Mouse (Mus musculus) frontal cortex, postnatal 10 days (tissue): ENCODE results near the gene Lck.

Source experiments
- DNase-seq, 2 experiments: peaks; one replicate each; pipeline ENCODE4 v3.0.0; 2022; ENCODE audit warnings: low spot score in 2 of 2, mixed read lengths in 1 of 2

The Lck gene

DNA sequence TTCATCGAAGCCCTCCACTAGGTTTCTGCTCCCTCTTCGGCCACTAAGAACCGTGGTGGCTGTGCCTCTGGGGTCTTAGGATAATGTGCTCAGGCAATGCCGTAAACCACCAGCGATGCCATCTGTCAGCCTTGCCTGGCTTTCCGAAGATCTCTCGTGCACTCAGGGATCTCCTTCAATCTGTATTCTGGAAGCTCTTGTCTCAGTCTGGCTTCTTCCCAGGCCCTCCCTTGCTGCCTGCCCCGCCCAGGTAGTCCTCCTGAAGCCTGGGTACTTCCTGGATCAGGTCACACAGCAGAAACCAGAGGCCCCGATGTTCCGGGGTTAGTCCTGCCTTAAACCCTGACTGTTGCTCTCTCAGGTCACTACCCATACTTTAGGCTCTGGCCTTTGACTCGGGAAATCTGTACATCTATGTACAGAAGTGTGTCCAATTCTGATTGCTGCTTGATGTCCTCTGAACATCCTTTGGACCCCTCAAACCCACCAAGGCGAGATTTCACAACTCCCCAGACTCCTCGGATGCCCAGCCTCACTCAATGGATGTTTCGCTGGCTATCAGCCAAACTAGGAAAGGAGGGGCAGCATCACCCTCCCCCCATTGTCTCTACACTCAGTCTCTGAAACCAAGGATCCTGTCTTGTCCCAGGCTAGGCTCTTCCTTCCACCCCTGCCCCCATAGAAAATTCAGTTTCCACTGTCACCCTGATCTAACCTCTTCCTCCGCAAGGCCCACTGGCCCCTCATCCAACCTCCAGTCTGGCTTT is 64.4 kb downstream of the Lck start:
- DNase-seq = no peak

DNA sequence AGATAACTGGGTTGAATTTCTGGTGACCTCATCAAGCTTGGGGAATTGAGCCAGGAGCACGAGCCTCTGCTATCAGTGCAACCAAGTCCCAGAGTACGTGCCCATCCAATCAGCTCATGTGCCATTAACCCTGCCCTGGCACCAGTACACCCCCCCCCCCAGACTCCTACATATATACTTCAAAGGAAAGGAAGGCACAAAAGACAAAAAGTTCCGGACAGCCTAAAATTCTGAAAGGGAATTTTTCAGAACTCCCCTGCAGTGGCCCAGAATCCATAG is 65.3 kb downstream of the Lck start:
- no peak for DNase-seq

DNA sequence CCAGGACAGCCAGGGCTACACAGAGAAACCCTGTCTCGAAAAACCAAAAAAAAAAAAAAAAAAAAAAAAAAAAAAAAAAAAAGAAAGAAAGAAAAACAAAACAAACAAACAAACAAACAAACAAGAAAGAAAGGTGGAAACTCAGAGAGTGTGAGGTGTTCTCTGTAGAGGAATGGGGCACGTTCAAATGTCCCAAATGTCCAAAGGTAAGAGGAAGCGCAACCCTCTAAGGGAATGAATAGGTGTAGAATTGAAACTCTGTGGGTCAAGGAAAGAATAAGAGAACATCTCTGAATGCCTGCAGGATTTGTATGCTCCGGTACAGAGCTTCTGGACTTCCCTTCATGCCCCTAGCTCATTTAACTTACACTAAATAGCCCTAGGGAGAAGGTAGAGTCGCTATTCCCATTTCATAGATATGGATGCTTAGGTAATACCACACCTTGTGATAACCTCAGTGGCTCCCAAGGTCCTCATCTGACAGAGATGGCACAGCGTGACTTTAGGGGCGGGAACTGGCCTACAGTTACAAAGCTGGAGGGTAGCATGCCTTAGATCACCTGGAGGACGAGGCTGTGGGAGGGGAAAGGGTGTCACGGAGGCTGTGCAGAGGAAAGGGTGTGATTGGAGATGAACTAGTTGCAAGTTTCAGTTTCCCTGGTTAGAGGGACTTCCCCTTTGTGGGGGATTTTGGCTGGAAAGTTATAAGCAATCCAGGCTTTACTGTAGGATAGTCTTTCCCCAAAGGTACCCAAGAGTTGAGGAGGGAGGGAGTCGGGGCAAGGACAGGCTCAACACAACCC is 65.8 kb downstream of the Lck start:
- no peak for DNase-seq

DNA sequence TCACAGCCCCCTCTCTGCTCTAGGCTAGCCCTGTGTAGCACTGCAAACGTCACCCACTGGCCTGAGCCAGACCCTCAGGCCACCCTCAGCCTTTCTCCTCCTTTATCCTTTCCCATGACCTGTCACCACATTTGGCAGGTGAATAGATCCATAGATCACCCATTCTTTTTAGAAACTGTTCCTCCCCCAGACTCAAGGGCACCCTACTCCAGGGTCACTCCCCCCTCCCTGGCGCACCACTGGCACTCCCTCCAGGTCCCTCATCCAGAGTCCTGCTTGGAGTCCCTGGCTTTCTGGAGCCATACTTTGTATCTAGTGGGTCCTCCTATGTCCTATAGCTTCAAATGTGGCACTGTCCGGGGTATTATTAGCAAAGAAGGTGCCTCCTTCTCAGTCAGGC is 67.9 kb downstream of the Lck start:
- DNase-seq = no peak

DNA sequence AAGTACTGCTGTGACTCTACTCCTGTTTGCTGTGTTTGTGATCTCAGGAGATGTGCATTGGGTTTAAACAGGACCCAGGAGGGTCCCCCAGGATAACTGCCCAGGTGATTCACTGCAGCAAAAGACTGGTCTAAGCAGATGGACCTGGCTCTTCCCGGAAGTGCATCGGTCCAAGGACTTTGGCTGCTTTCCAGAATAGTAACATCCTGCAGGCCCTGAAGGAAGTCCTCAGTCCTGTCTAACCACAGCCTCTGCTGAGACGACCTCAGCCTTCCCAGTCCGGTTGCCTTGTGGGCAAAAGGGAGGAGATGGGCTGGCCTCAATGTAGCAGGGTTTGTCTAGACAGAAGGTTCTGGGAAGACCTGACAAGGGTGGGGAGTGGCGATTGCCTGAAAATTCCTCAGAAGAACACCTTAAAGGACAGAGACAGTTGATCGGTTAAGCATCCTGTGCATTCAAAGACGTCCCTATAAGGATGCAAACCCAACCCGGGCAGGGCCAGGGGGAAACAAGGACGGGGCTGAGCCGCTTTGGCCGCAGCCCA is 70.5 kb downstream of the Lck start:
- no peak for DNase-seq

DNA sequence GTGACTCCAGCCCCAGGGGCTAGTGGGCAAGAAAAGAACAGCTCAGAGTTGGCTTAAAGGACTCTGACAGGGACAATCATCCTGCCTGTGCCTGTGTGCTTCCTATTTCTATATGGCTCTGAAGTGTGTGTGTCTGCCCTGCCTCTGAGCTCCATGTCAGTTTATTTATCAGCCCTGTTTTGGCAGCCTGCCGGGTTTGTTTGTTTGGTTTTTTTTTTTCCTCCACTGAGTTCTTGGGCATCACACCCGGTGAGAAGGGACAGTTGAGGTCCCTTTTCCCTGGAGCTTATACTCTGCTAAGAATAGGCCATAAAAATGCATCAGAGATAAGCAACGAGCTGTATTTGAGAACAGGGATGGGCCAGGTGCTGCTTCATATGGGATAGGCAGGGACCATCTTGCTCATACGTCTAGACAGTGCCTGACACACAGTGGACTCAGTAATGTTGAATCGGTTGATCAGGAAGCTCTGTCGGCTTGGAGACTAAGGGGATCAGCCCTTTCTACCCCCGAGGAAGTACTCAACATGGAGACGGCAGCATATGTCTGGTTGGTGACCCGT is 71.0 kb downstream of the Lck start:
- no peak for DNase-seq

DNA sequence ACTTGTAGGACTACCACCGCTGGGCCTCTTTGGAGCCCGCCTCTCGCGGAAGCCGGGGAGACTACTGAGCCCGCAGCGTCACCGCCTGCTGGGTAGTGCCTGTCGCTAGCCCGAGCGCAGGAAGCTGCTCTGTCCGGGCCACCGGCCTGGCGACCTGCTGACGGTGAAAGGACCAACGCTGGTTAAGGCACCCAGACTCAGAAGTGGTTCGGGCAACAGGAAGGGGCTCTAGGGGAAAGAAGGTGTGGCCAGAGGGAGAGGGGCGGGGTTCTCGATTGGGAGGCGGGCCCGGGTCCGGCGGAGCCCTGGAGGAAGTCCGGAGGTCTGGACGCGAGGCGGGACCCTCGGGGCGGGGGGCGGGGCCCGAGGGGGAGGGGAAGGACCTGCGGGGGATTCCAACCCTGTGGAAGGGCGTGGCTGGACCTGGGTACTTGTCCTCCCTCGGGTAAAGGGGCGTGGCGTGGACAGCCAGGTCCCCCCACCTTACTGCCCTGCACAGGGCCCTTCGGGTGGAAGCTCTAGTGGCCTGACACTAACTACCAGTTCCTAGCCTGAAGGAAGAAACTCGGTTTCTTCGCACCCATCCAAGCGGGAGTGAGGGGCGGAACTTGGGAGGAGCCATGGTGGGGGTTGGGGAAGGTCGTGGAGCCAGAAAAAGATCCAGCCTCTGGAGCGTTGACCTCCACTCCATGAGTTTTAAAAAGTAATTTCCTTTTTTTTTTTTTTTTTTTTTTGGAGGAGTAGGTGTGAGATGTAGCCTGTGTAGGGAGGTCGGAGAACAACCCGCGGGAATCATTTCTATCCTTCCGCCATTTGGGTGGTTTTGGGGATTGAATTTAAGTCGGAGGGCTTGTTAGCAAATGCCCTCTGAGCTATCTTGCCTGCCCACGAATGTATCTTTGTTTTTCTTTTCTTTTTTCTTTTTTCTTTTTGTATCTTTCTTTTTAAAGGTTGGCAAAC is 72.6 kb downstream of the Lck start:
- DNase-seq = peak; percentile 65 to 77

DNA sequence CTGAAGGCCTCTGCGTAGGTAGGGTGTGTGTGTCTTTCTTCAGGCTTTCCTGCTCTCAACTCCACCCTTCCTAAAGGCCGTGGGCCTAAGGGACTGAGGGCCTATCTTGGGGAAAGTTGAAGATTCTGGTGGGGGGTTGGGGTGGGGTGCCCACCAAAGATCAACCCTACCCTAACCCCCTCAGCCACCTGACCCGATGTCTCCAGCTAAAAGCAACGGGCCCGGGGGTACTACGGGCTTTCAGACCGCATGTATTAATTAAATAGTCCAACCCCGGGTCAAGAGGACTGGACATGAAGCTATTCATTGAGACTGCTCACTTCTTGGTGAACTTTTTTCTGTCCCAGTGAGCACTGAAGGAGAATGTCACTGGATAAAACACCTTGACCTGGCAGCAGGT is 73.4 kb downstream of the Lck start:
- no peak for DNase-seq

DNA sequence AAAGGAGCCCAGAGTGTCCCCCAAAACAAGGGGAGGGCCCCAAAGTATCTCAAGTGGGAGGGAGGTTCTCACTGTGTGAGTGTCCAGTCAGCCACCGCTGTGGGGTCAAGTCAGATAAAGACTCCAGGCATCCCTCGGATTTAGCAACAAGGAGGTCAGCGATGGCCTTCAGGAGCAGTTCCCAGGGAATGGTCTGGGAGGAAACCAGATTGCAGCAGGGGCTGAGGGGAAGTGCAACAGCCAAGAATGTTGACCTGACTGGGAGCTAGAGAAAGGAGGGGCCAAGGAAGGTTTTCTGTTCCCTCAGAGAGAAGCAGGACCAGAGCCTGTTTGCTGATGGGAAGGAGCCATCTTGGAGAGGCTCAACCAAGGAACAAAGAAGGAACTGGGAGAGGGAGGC is 74.5 kb downstream of the Lck start:
- DNase-seq = no peak
